Mouse (Mus musculus): Measurements from ENCODE around the gene Cryzl2. TPM values are rescaled to one million over a fixed set of nuclear protein-coding genes. Genes with fewer than 3 reads are reported as not detected.

The Cryzl2 gene
- total and polyA plus RNA-seq, 2 experiments from 2014 or later = 38.1 to 45.7 TPM

- H3K27me3 ChIP-seq (ENCODE audit: control insufficient read depth, insufficient read depth, low read length) = no peaks in the 10 kb centered on the region
- ATAC-seq (ENCODE audit: insufficient read depth, low read depth) = peak; percentile 92
- peak; percentile 96 for DNase-seq (ENCODE audit: low spot score)
- no peak for TF ChIP-seq CTCF (IDR thresholded peaks at IDR 0.05; ENCODE audit: low read depth)
- TF ChIP-seq EP300 (IDR thresholded peaks at IDR 0.05; ENCODE audit: low read depth) = 0 out of 2 replicates have a peak, but pooled peaks have one; percentile 75
- H3K9ac ChIP-seq (replicated peaks; ENCODE audit: low read depth, low read length) = peak within 1 kb of the TSS; percentile 93
- H3K27ac ChIP-seq (ENCODE audit: low read depth) = peak within 1 kb of the TSS; percentile 96
- H3K9me3 ChIP-seq (replicated peaks; ENCODE audit: control insufficient read depth, low read length) = no peaks in the 10 kb centered on the region
- peaks cover 34% of the 10 kb centered on the region for H3K4me1 ChIP-seq (ENCODE audit: control insufficient read depth, insufficient read depth)
- H3K4me3 ChIP-seq (ENCODE audit: low read depth, low read length) = peak within 1 kb of the TSS; percentile 98
- no peaks in the 10 kb centered on the region for H3K36me3 ChIP-seq (replicated peaks; ENCODE audit: control insufficient read depth, insufficient read depth, low read length)
- WGBS = under 1% methylated on average over 57 of the region's 62 CpGs
- H3K4me2 ChIP-seq (ENCODE audit: low read depth, low read length) = peak within 1 kb of the TSS; percentile 74
Observed at GRCm38 (mm10) chr1:157412454-157413369, 45.7 kb upstream of the Cryzl2 start, which contains the start of gene Rasal2. Rasal2 (minus strand) TSS chr1:157412595.

- peaks cover 9% of the 10 kb centered on the region for H3K36me3 ChIP-seq (replicated peaks; ENCODE audit: control insufficient read depth, insufficient read depth, low read length)
- ATAC-seq (ENCODE audit: insufficient read depth, low read depth) (no peak), DNase-seq (ENCODE audit: low spot score) (no peak)
- H3K4me2 ChIP-seq (ENCODE audit: low read depth, low read length) = no peak overlapping the region
- peak overlapping the region; percentile 83 for H3K27ac ChIP-seq (ENCODE audit: low read depth)
- no peak overlapping the region for H3K9ac ChIP-seq (replicated peaks; ENCODE audit: low read depth, low read length)
- peaks cover 19% of the 10 kb centered on the region for H3K4me1 ChIP-seq (ENCODE audit: control insufficient read depth, insufficient read depth)
- no peaks in the 10 kb centered on the region for H3K9me3 ChIP-seq (replicated peaks; ENCODE audit: control insufficient read depth, low read length)
- WGBS = 50% methylated on average over 3 of the region's 3 CpGs
- no peak for TF ChIP-seq CTCF (IDR thresholded peaks at IDR 0.05; ENCODE audit: low read depth)
- no peak for TF ChIP-seq EP300 (IDR thresholded peaks at IDR 0.05; ENCODE audit: low read depth)
- no peaks in the 10 kb centered on the region for H3K27me3 ChIP-seq (ENCODE audit: control insufficient read depth, insufficient read depth, low read length)
- H3K4me3 ChIP-seq (ENCODE audit: low read depth, low read length) = no peak overlapping the region
Observed at GRCm38 (mm10) chr1:157415771-157416170, 42.6 kb upstream of the Cryzl2 start.

- 65% methylated on average over 2 of the region's 2 CpGs for WGBS
- no peaks in the 10 kb centered on the region for H3K27me3 ChIP-seq (ENCODE audit: control insufficient read depth, insufficient read depth, low read length)
- no peak overlapping the region for H3K9ac ChIP-seq (replicated peaks; ENCODE audit: low read depth, low read length)
- no peak overlapping the region for H3K4me3 ChIP-seq (ENCODE audit: low read depth, low read length)
- DNase-seq (ENCODE audit: low spot score) = no peak
- peaks cover 19% of the 10 kb centered on the region for H3K4me1 ChIP-seq (ENCODE audit: control insufficient read depth, insufficient read depth)
- no peak overlapping the region for H3K4me2 ChIP-seq (ENCODE audit: low read depth, low read length)
- no peak for TF ChIP-seq EP300 (IDR thresholded peaks at IDR 0.05; ENCODE audit: low read depth)
- TF ChIP-seq CTCF (IDR thresholded peaks at IDR 0.05; ENCODE audit: low read depth) = no peak
- ATAC-seq (ENCODE audit: insufficient read depth, low read depth) = no peak
- peak overlapping the region; percentile 83 for H3K27ac ChIP-seq (ENCODE audit: low read depth)
- no peaks in the 10 kb centered on the region for H3K9me3 ChIP-seq (replicated peaks; ENCODE audit: control insufficient read depth, low read length)
- H3K36me3 ChIP-seq (replicated peaks; ENCODE audit: control insufficient read depth, insufficient read depth, low read length) = peaks cover 9% of the 10 kb centered on the region
Observed at GRCm38 (mm10) chr1:157416628-157417027, 41.7 kb upstream of the Cryzl2 start.

- Histone ChIP-seq H3K4me1 (ENCODE audit: control insufficient read depth, insufficient read depth) (peaks cover 19% of the 10 kb centered on the region), H3K9me3 (replicated peaks; ENCODE audit: control insufficient read depth, low read length) (no peaks in the 10 kb centered on the region), H3K27me3 (ENCODE audit: control insufficient read depth, insufficient read depth, low read length) (no peaks in the 10 kb centered on the region), H3K36me3 (replicated peaks; ENCODE audit: control insufficient read depth, insufficient read depth, low read length) (peaks cover 9% of the 10 kb centered on the region), H3K4me2 (ENCODE audit: low read depth, low read length) (peak overlapping the region; percentile 39; the same call in 1 of the 2 replicates), H3K9ac (replicated peaks; ENCODE audit: low read depth, low read length) (no peak overlapping the region; the same call in 1 of the 2 replicates), H3K4me3 (ENCODE audit: low read depth, low read length) (no peak overlapping the region), H3K27ac (ENCODE audit: low read depth) (peak overlapping the region; percentile 83)
- DNase-seq (ENCODE audit: low spot score) (peak; percentile 37), ATAC-seq (ENCODE audit: insufficient read depth, low read depth) (peak; percentile 9; the same call in 1 of the 2 replicates)
- WGBS = 6% methylated on average over 3 of the region's 3 CpGs
- no peak for TF ChIP-seq CTCF (IDR thresholded peaks at IDR 0.05; ENCODE audit: low read depth)
- TF ChIP-seq EP300 (IDR thresholded peaks at IDR 0.05; ENCODE audit: low read depth) = no peak
Observed at GRCm38 (mm10) chr1:157417414-157417813, 41.0 kb upstream of the Cryzl2 start.

- 21% methylated on average over 7 of the region's 7 CpGs for WGBS
- peak overlapping the region; percentile 83 for H3K27ac ChIP-seq (ENCODE audit: low read depth)
Observed at GRCm38 (mm10) chr1:157417861-157418260, 40.5 kb upstream of the Cryzl2 start.

More at GRCm38 (mm10) chr1:157417861-157418260, 40.5 kb upstream of the Cryzl2 start:
- ATAC-seq (ENCODE audit: insufficient read depth, low read depth) (peak; percentile 64), DNase-seq (ENCODE audit: low spot score) (peak; percentile 53)
- H3K9me3 ChIP-seq (replicated peaks; ENCODE audit: control insufficient read depth, low read length) = no peaks in the 10 kb centered on the region
- H3K4me1 ChIP-seq (ENCODE audit: control insufficient read depth, insufficient read depth) = peaks cover 19% of the 10 kb centered on the region
- peaks cover 9% of the 10 kb centered on the region for H3K36me3 ChIP-seq (replicated peaks; ENCODE audit: control insufficient read depth, insufficient read depth, low read length)
- H3K4me3 ChIP-seq (ENCODE audit: low read depth, low read length) = no peak overlapping the region
- no peak overlapping the region; the same call in 1 of the 2 replicates for H3K9ac ChIP-seq (replicated peaks; ENCODE audit: low read depth, low read length)
- no peaks in the 10 kb centered on the region for H3K27me3 ChIP-seq (ENCODE audit: control insufficient read depth, insufficient read depth, low read length)
- peak overlapping the region; percentile 39 for H3K4me2 ChIP-seq (ENCODE audit: low read depth, low read length)
- TF ChIP-seq EP300 (IDR thresholded peaks at IDR 0.05; ENCODE audit: low read depth) (peak; percentile 70; the same call in 1 of the 2 replicates), CTCF (IDR thresholded peaks at IDR 0.05; ENCODE audit: low read depth) (no peak)

All from heart, postnatal 0 days (tissue).